Mouse (Mus musculus): Measurements from ENCODE around the gene Rnf224. TPM values are rescaled to one million over a fixed set of nuclear protein-coding genes. Genes with fewer than 3 reads are reported as not detected.

Rnf224 gene
- total RNA-seq, 2 experiments from 2014 or later: not detected

DNA sequence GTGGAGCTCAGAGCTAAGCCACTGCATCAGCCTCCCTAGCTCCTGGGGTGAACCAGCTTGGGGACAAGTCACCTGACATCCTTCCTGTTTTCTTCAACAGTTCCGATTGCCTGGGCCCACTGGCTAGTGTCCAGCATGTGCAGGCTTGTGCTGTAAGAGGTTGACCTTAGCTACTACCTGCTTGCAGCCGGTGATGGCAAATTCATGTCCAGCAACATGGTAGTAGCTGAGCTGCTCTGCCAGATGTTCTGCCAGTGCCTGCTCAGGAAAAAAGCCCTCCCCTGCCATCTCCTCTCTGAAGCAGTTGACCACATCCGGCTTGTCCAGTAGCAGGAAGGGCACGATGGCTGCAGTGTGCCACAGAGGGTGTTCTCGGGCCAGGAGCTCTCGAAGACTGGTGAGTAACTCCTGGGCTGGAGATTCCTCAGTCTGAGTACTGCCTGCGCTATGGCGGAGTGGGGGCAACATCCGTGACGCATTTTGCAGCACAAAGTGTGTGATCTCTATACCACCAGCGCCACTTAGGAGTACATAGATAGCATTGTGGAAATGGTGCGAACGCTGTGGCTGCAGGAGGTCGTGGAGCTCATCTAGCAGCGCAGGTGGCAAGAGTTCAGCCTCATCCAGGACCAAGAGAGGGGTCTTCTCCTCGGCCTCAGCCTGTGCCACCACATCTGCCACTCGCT is 42.0 kb downstream of the Rnf224 start:
- no peak for DNase-seq

DNA sequence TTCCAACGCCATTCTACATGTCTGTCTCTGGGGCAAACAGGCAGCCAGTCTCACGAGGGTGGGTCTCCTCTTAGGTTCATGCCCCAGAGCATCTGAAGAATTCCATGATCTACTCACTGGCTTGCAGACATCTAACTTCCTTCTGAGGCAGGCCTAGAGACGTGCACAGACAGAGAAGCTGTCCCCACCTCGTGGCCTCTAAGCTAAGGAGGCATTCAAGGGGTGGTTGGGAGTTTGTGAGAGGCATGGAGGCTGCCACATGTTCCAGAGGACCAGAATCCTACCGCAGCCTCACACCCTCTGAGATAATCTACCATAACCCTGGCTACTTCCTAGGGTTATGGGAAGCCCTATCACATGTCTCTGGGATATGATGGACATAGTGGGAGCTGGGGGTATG is 42.6 kb downstream of the Rnf224 start:
- no peak for DNase-seq

DNA sequence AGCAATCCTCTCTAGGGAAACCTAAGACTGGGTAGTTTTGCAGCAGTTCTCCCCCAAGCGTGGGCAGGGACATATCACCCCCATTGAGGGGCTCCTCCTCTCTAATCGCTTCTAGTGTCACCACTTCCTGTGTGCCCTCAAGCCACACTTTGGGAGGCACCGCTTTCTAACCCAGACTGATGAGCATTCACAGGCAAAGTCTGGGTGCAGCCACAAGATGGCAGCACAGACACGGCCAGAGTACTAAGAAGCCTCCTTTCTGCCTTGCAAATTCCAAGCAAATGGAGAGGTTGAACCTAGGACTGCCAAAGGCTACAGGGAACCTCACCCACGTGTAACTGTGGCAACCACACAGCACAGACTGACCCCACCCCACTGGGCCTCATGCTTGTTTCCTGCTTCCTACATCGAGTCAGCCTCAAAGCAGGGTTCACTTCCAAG is 43.2 kb downstream of the Rnf224 start:
- peak; percentile 83 to 89 for DNase-seq

DNA sequence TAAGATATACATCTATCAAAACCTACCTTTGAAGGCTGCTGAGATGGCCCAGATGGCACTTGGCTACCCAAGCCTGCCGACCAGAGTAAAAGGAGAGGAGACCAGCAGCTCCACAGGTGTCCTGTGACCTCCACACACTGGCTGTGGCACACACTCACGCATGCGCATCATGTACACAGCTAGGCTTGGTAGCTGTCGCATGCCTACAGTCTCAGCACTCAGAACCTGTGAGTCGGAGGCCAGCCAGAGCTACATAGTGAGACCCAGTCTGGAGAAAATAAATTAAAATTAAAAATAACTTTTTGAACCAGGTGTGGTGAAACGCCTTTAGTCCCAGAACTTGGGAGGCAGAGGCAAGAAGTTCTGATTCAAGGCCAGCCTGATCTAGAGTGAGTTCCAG is 48.7 kb downstream of the Rnf224 start:
- DNase-seq: no peak

DNA sequence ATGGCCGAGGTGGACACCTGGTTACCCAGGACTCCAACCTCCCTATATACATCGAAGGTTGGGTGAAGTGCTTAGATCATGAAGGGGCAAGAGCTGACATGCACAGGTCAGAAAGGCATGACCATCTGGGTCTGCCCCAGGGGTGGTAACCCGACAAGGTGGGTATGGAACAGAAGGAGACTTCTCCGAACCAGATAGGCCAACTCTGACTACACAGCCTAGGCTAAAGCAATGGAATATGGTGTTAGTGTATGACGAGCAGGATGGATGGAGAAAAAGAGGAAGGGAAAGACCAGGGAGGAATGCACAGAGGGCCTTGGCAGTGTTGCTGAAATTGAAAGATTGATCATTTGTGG is 50.0 kb downstream of the Rnf224 start:
- DNase-seq: no peak

DNA sequence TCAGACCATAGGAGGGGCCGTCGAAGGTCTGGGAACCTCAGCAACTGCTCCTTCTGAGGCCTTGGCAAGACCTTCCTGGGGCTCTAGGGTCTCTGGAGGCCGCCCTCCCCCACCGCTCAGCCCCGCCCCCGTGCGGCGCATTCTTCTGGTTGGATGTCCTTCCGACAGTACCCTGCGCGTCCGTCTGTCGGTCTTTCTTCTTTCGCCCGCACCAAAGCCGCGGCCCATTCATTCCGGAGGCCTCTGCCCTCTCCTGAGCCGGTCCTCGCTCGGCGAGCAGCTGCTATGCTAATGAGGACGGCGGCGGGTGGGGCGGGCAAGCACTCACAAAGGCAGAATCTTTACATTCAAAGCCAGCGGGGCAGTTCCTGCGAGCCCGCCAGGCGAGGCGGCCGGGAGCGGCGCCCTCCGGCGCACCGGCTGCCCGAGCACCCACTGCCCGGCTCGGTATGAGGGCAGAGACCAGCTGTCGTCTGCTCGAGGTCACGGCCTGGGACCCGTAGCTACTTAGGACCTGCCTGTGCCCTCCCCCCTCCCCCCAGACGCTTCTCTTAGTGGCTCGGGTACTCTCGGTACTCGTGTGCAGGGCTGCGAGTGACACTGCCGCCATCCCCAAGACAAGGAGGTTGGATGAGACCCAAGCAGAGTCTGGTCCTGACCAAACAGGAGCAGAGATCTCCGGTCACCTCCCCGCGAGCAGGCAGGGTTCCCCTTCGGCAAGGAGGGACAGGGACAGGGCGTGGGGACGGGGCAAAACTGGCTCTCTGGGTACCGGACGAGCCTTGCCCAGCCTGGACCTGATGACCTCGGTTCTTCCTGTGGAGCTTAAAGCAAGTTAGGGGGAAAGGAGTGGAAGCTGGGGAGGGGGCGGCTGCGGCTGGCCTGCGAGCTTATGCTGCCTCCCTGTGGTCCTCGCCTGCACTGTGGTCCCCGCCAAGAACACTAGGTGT is 50.7 kb downstream of the Rnf224 start:
- DNase-seq: peak; percentile 51 to 67

DNA sequence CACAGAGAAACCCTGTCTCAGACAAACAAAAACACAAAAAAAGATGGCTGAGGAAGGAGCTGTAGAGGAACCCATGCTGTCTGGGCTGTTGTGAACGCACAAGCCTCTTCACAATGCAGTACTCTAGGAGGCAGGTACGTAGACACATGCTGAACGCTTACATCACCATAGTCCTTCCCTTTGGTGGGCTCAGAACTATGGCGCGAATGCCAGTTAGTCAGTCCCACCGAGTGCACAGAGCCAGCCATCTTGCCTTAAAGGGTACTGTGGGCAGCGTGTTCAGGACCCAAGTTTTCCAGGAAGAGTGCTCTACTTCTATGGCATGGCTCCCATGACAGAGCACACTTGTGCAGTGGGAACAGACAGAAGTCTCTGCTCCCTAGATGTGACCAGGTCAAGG is 52.1 kb downstream of the Rnf224 start:
- no peak for DNase-seq

Other genes with a start within 250 kb of the Rnf224 start
- gene Nsmf, start 182.4 kb downstream of the Rnf224 start, total RNA-seq (2021): 10 to 100 TPM; 32.8 to 56.4 TPM
- gene Entpd8, start 156.5 kb downstream of the Rnf224 start, total RNA-seq (2021): not detected
- not detected for gene Noxa1, start 141.6 kb downstream of the Rnf224 start, total RNA-seq (2021)
- gene Nrarp, start 56.0 kb downstream of the Rnf224 start, total RNA-seq (2021): 1 to 10 TPM; 2.1 to 2.3 TPM
- 10 to 100 TPM; 14.0 to 24.8 TPM for gene Tor4a, start 39.9 kb downstream of the Rnf224 start, total RNA-seq (2021)
- gene Nelfb, start 25.3 kb downstream of the Rnf224 start, total RNA-seq (2021): 10 to 100 TPM; 54.8 to 57.2 TPM
- not detected for gene Stpg3, start 22.1 kb downstream of the Rnf224 start, total RNA-seq (2021)
- gene Fam166a, start 18.0 kb downstream of the Rnf224 start, total RNA-seq (2021): not detected
- gene Tubb4b, start 12.1 kb downstream of the Rnf224 start, total RNA-seq (2021): 100 to 1,000 TPM; 291 to 296 TPM
- gene Slc34a3, start 2.4 kb downstream of the Rnf224 start, total RNA-seq (2021): not detected
- 1 to 10 TPM; 5.8 TPM for gene Rnf208, start 5.5 kb upstream of the Rnf224 start, total RNA-seq (2021)
- not detected for gene Cysrt1, start 5.7 kb upstream of the Rnf224 start, total RNA-seq (2021)
- 1 to 10 TPM; 4.1 to 4.8 TPM for gene AL732309.1, start 10.1 kb upstream of the Rnf224 start, total RNA-seq (2021)
- gene Tmem203, start 18.7 kb upstream of the Rnf224 start, total RNA-seq (2021): 10 to 100 TPM; 22.6 to 38.8 TPM
- gene Tprn, start 25.8 kb upstream of the Rnf224 start, total RNA-seq (2021): 1 to 10 TPM; 8.7 to 9.2 TPM
- gene Ssna1, start 35.7 kb upstream of the Rnf224 start, total RNA-seq (2021): 10 to 100 TPM; 43.8 to 45.1 TPM
- 10 to 100 TPM; 76.5 to 81.3 TPM for gene Anapc2, start 35.7 kb upstream of the Rnf224 start, total RNA-seq (2021)
- gene Tmem210, start 51.4 kb upstream of the Rnf224 start, total RNA-seq (2021): not detected
- not detected for gene Lrrc26, start 53.1 kb upstream of the Rnf224 start, total RNA-seq (2021)
- 1 to 10 TPM; 6.3 to 7.6 TPM for gene Grin1, start 82.4 kb upstream of the Rnf224 start, total RNA-seq (2021)
- gene Man1b1, start 95.6 kb upstream of the Rnf224 start, total RNA-seq (2021): 10 to 100 TPM; 53.1 to 59.2 TPM
- gene Dpp7, start 119.6 kb upstream of the Rnf224 start, total RNA-seq (2021): 10 to 100 TPM; 29.9 to 31.8 TPM
- 10 to 100 TPM; 20.0 to 23.1 TPM for gene Uap1l1, start 128.9 kb upstream of the Rnf224 start, total RNA-seq (2021)
- gene Sapcd2, start 135.5 kb upstream of the Rnf224 start, total RNA-seq (2021): under 1 TPM; 0.43 to 0.95 TPM
- 1 to 10 TPM; 5.0 to 7.8 TPM for gene Entpd2, start 159.1 kb upstream of the Rnf224 start, total RNA-seq (2021)
- gene Npdc1, start 162.6 kb upstream of the Rnf224 start, total RNA-seq (2021): 100 to 1,000 TPM; 117 to 140 TPM
- not detected for gene Fut7, start 186.5 kb upstream of the Rnf224 start, total RNA-seq (2021)
- gene Abca2, start 191.9 kb upstream of the Rnf224 start, total RNA-seq (2021): 10 to 100 TPM; 29.7 to 36.4 TPM
- not detected for gene Clic3, start 220.1 kb upstream of the Rnf224 start, total RNA-seq (2021)
- gene Paxx, start 224.3 kb upstream of the Rnf224 start, total RNA-seq (2021): 10 to 100 TPM; 32.3 to 34.2 TPM
- gene Ptgds, start 233.3 kb upstream of the Rnf224 start, total RNA-seq (2021): 1 to 10 TPM; 1.1 to 2.0 TPM